Mouse (Mus musculus): Measurements from ENCODE around the gene Pold1. TPM values are rescaled to one million over a fixed set of nuclear protein-coding genes. Genes with fewer than 3 reads are reported as not detected.

Gene Pold1
- total RNA-seq, 2 experiments from 2014 or later = 9.0 to 10.5 TPM

- peak in 1 of 2 experiments; percentile 52 for DNase-seq (ENCODE audit: low spot score in 2 of 2)
- Histone ChIP-seq H3K4me3 (no peak overlapping the region), H3K27ac (no peak overlapping the region)
- no peak for TF ChIP-seq CTCF (conservative IDR thresholded peaks at IDR 0.05)
Measured at GRCm38 (mm10) chr7:44551731-44552130, 3.1 kb upstream of the Pold1 start.

GRCm38 (mm10) chr7:44551301-44551700 lies 2.7 kb upstream of the Pold1 start:
- TF ChIP-seq CTCF (conservative IDR thresholded peaks at IDR 0.05) = no peak
- Histone ChIP-seq H3K4me3 (no peak overlapping the region), H3K27ac (no peak overlapping the region)
- no peak for DNase-seq (ENCODE audit: low spot score in 2 of 2)

- DNase-seq (ENCODE audit: low spot score in 2 of 2) = no peak
- no peak for TF ChIP-seq CTCF (conservative IDR thresholded peaks at IDR 0.05)
- Histone ChIP-seq H3K27ac (no peak overlapping the region), H3K4me3 (no peak overlapping the region)
Measured at GRCm38 (mm10) chr7:44550409-44550678, 1.7 kb upstream of the Pold1 start.

- TF ChIP-seq CTCF (conservative IDR thresholded peaks at IDR 0.05) = no peak
- no peak overlapping the region for H3K27ac ChIP-seq
- no peak overlapping the region for H3K4me3 ChIP-seq
- no peak for DNase-seq (ENCODE audit: low spot score in 2 of 2)
Measured at GRCm38 (mm10) chr7:44549621-44550408, 1.2 kb upstream of the Pold1 start.

GRCm38 (mm10) chr7:44547725-44548124 lies 924 bp downstream of the Pold1 start:
- no peak overlapping the region for H3K27ac ChIP-seq

GRCm38 (mm10) chr7:44547041-44547440 lies 1.6 kb downstream of the Pold1 start:
- Histone ChIP-seq H3K27ac (no peak overlapping the region), H3K4me3 (no peak overlapping the region)
- DNase-seq (ENCODE audit: low spot score in 2 of 2) = no peak
- no peak for TF ChIP-seq CTCF (conservative IDR thresholded peaks at IDR 0.05)

More at GRCm38 (mm10) chr7:44547725-44548124, 924 bp downstream of the Pold1 start:
- H3K4me3 ChIP-seq = peak overlapping the region; percentile 69; the same call in 1 of the 2 replicates
- no peak for TF ChIP-seq CTCF (conservative IDR thresholded peaks at IDR 0.05)
- DNase-seq (ENCODE audit: low spot score in 2 of 2) = no peak

GRCm38 (mm10) chr7:44546274-44546673 lies 2.4 kb downstream of the Pold1 start:
- H3K27ac ChIP-seq = no peak overlapping the region
- DNase-seq (ENCODE audit: low spot score in 2 of 2) = no peak
- no peak overlapping the region for H3K4me3 ChIP-seq
- TF ChIP-seq CTCF (conservative IDR thresholded peaks at IDR 0.05) = no peak

- DNase-seq (ENCODE audit: low spot score in 2 of 2) = no peak
- H3K27ac ChIP-seq = no peak overlapping the region
- TF ChIP-seq CTCF (conservative IDR thresholded peaks at IDR 0.05) = no peak
- no peak overlapping the region for H3K4me3 ChIP-seq
Measured at GRCm38 (mm10) chr7:44543071-44543470, 5.6 kb downstream of the Pold1 start.

GRCm38 (mm10) chr7:44542555-44542954 lies 6.1 kb downstream of the Pold1 start:
- DNase-seq (ENCODE audit: low spot score in 2 of 2) = no peak
- no peak overlapping the region for H3K4me3 ChIP-seq
- TF ChIP-seq CTCF (conservative IDR thresholded peaks at IDR 0.05) = no peak

GRCm38 (mm10) chr7:44538756-44539624 lies 9.7 kb downstream of the Pold1 start:
- H3K4me3 ChIP-seq = no peak overlapping the region
- no peak overlapping the region for H3K27ac ChIP-seq
- DNase-seq (ENCODE audit: low spot score in 2 of 2) = no peak
- TF ChIP-seq CTCF (conservative IDR thresholded peaks at IDR 0.05) = no peak

More at GRCm38 (mm10) chr7:44542555-44542954, 6.1 kb downstream of the Pold1 start:
- H3K27ac ChIP-seq = no peak overlapping the region

- no peak overlapping the region for H3K27ac ChIP-seq
- DNase-seq (ENCODE audit: low spot score in 2 of 2) = no peak
- TF ChIP-seq CTCF (conservative IDR thresholded peaks at IDR 0.05) = no peak
- H3K4me3 ChIP-seq = no peak overlapping the region
Measured at GRCm38 (mm10) chr7:44537496-44537895, 11.2 kb downstream of the Pold1 start.

GRCm38 (mm10) chr7:44537009-44537408 lies 11.6 kb downstream of the Pold1 start:
- no peak for TF ChIP-seq CTCF (conservative IDR thresholded peaks at IDR 0.05)
- H3K27ac ChIP-seq = no peak overlapping the region
- DNase-seq (ENCODE audit: low spot score in 2 of 2) = no peak
- no peak overlapping the region for H3K4me3 ChIP-seq

- H3K27ac ChIP-seq = no peak overlapping the region
- DNase-seq (ENCODE audit: low spot score in 2 of 2) = no peak
Measured at GRCm38 (mm10) chr7:44536590-44536968, 12.1 kb downstream of the Pold1 start.

More at GRCm38 (mm10) chr7:44536590-44536968, 12.1 kb downstream of the Pold1 start:
- no peak overlapping the region for H3K4me3 ChIP-seq
- no peak for TF ChIP-seq CTCF (conservative IDR thresholded peaks at IDR 0.05)
